Mouse (Mus musculus) midbrain, embryonic 16.5 days (tissue): ENCODE results near the gene Tmprss11e. TPM values are rescaled to one million over a fixed set of nuclear protein-coding genes. Genes with fewer than 3 reads are reported as not detected.

ENCODE experiments used
- ATAC-seq: fragments of 200-750 bp; cut with Nextera tagmentation; 2 replicates; pipeline ENCODE4 v1.8.0; 2017; ENCODE audit warnings: moderate TSS enrichment
- H3K27ac ChIP-seq: fragments of 300-500 bp; sonication (generic); 2 replicates; pipeline ENCODE4 v1.5.1; 2014; ENCODE audit warnings: mild to moderate bottlenecking, low read length, mixed read lengths
- H3K27me3 ChIP-seq: fragments of 300-500 bp; sonication (generic); 2 replicates; pipeline ENCODE4 v1.6.1; 2014; ENCODE audit warnings: low read depth, low read length, mixed read lengths; ENCODE audit not compliant: control insufficient read depth, insufficient read depth
- H3K36me3 ChIP-seq: fragments of 300-500 bp; sonication (generic); 2 replicates; pipeline ENCODE4 v1.6.1; 2014; ENCODE audit warnings: mild to moderate bottlenecking, low read length, moderate library complexity, mixed read lengths; ENCODE audit not compliant: control insufficient read depth, insufficient read depth
- H3K4me1 ChIP-seq: fragments of 300-500 bp; sonication (generic); 2 replicates; pipeline ENCODE4 v1.6.1; 2014; ENCODE audit warnings: mild to moderate bottlenecking, low read length, mixed read lengths; ENCODE audit not compliant: control insufficient read depth, insufficient read depth
- H3K4me2 ChIP-seq: fragments of 300-500 bp; sonication (generic); 2 replicates; pipeline ENCODE4 v1.6.1; 2014; ENCODE audit warnings: mild to moderate bottlenecking, low read length, mixed read lengths
- H3K4me3 ChIP-seq: fragments of 300-500 bp; sonication (generic); 2 replicates; pipeline ENCODE4 v1.5.1; 2014; ENCODE audit warnings: low read depth, mild to moderate bottlenecking, low read length, moderate library complexity, mixed read lengths
- H3K9ac ChIP-seq: fragments of 300-500 bp; sonication (generic); 2 replicates; pipeline ENCODE4 v1.6.1; 2014; ENCODE audit warnings: low read depth, low read length, mixed read lengths
- H3K9me3 ChIP-seq: fragments of 300-500 bp; sonication (generic); replicated peaks from 2 replicates; pipeline ENCODE4 v1.6.1; 2014; ENCODE audit warnings: mild to moderate bottlenecking, low read length, mixed read lengths; ENCODE audit not compliant: control insufficient read depth, poor library complexity, severe bottlenecking
- WGBS: fragments of 180-500 bp; shearing (Covaris S2); extraction: QIAGEN DNeasy Blood & Tissue Kit; methylation state at CpG from one replicate; pipeline ENCODE4 v1.1.7; 2014; 5-methylcytosine and 5-hydroxymethylcytosine counted together
- polyA plus RNA-seq: library from polyadenylated mRNA; unstranded; fragments of >200 nt; fragmentation: Nextera tagmentation; extraction: Ambion mirVana; gene quantifications from 2 replicates; pipeline ENCODE4 v1.2.1, GENCODE M21; 2015

Tmprss11e gene
- polyA plus RNA-seq, 1 experiment from 2014 or later, result not detected

GRCm38 (mm10) chr5:86722820-86723460 is 22.7 kb downstream of the Tmprss11e start:
- no peak overlapping the region for H3K9ac ChIP-seq
- no peak overlapping the region for H3K4me3 ChIP-seq
- H3K27me3 ChIP-seq, result no peaks in the 10 kb centered on the region
- H3K4me1 ChIP-seq, result no peaks in the 10 kb centered on the region
- no peak for ATAC-seq
- 23% methylated on average over 2 of the region's 2 CpGs for WGBS
- H3K4me2 ChIP-seq, result no peak overlapping the region
- no peak overlapping the region for H3K27ac ChIP-seq
- H3K36me3 ChIP-seq, result no peaks in the 10 kb centered on the region
- no peaks in the 10 kb centered on the region for H3K9me3 ChIP-seq

- Histone ChIP-seq H3K27me3 (no peaks in the 10 kb centered on the region), H3K27ac (no peak overlapping the region), H3K4me2 (no peak overlapping the region), H3K9ac (no peak overlapping the region), H3K36me3 (no peaks in the 10 kb centered on the region), H3K4me1 (no peaks in the 10 kb centered on the region), H3K9me3 (0 out of 2 replicates have a peak, but pooled peaks cover 3% of the 10 kb centered on the region), H3K4me3 (no peak overlapping the region)
- no peak for ATAC-seq
- whole genome bisulfite sequencing, result 82% methylated on average over 2 of the region's 2 CpGs
These were observed 30.6 kb downstream of the Tmprss11e start for GRCm38 (mm10) chr5:86714967-86715366.

DNA sequence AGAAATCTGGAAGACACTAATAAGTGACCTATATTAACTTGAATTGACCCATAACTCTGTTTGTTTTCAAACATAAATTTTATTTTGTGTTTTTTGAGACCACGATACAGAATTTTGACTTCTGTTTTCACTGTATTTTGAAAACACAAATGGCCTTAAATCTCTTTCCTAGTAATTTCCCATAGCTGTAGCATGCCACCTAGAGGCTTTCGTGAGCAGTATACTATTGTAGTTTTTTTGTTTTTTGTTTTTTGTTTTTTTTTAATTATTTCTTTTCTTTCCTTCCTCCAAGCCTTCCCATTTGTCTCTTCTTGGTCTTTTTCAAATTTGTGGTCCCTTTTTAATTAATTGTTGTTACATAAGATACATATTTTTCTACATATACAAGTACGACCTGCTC is 40.7 kb downstream of the Tmprss11e start:
- Histone ChIP-seq H3K27me3 (no peaks in the 10 kb centered on the region), H3K4me1 (no peaks in the 10 kb centered on the region), H3K27ac (no peak overlapping the region), H3K4me2 (no peak overlapping the region), H3K9ac (no peak overlapping the region), H3K9me3 (no peaks in the 10 kb centered on the region), H3K4me3 (no peak overlapping the region), H3K36me3 (no peaks in the 10 kb centered on the region)
- ATAC-seq, result no peak
- WGBS, result 77% methylated on average over 3 of the region's 3 CpGs

- Histone ChIP-seq H3K4me3 (no peak overlapping the region), H3K27me3 (no peaks in the 10 kb centered on the region), H3K27ac (no peak overlapping the region), H3K36me3 (no peaks in the 10 kb centered on the region), H3K4me1 (no peaks in the 10 kb centered on the region), H3K9ac (no peak overlapping the region), H3K9me3 (no peaks in the 10 kb centered on the region), H3K4me2 (no peak overlapping the region)
- ATAC-seq, result no peak
- 59% methylated on average over 4 of the region's 4 CpGs for WGBS
These were observed 60.9 kb downstream of the Tmprss11e start for GRCm38 (mm10) chr5:86684667-86685066.

- Histone ChIP-seq H3K27ac (no peak within 1 kb of the TSS), H3K9ac (no peak within 1 kb of the TSS), H3K4me1 (no peaks in the 10 kb centered on the region), H3K9me3 (no peaks in the 10 kb centered on the region), H3K4me2 (no peak within 1 kb of the TSS), H3K4me3 (no peak within 1 kb of the TSS), H3K36me3 (no peaks in the 10 kb centered on the region), H3K27me3 (no peaks in the 10 kb centered on the region)
- WGBS, result 85% methylated on average over 5 of the region's 5 CpGs
- no peak for ATAC-seq
These were observed 69.4 kb downstream of the Tmprss11e start, which contains the start of gene Tmprss11b for GRCm38 (mm10) chr5:86676262-86676661. Gene Tmprss11b (minus strand): TSS chr5:86676362.

Other genes with a start within 250 kb of the Tmprss11e start
- not detected in 2 replicates for gene Tmprss11g, start 227.2 kb downstream of the Tmprss11e start, polyA plus RNA-seq
- not detected in 2 replicates for gene Tmprss11f, start 113.4 kb downstream of the Tmprss11e start, polyA plus RNA-seq
- not detected in 2 replicates for gene Tmprss11b, start 69.5 kb downstream of the Tmprss11e start, polyA plus RNA-seq
- gene Ythdc1, start 58.4 kb upstream of the Tmprss11e start, polyA plus RNA-seq, result 32.4 and 38.4 TPM in 2 replicates
- gene Ugt2b34, start 161.1 kb upstream of the Tmprss11e start, polyA plus RNA-seq, result not detected in 2 replicates
- not detected in 2 replicates for gene Ugt2b1, start 180.7 kb upstream of the Tmprss11e start, polyA plus RNA-seq